Mouse (Mus musculus): ENCODE results near the gene Efnb3. TPM values are rescaled to one million over a fixed set of nuclear protein-coding genes. Genes with fewer than 3 reads are reported as not detected.

Efnb3 gene
- 0.27 TPM for polyA plus RNA-seq (2021)

GRCm38 (mm10) chr11:69559851-69560765 is at the start of gene Efnb3:
Gene Efnb3 (minus strand): TSS chr11:69560205.
- ChIA-PET CTCF (interaction anchor here (1.2 kb wide), 1 partner anchor 13 kb away, joined by 3 read pairs; no protein-coding TSS in a partner anchor), POLR2A (no interaction called here)
- TF ChIP-seq CTCF (IDR thresholded peaks at IDR 0.05), result no peak
- no peaks in the 10 kb centered on the region for H3K27me3 ChIP-seq
- ATAC-seq (no peak), DNase-seq (ENCODE audit: low read depth, low spot score) (no peak)
- in situ Hi-C loops (cut with MboI; ENCODE audit: low pct_unique_long_range_greater_than_20kb), result no loop called here

GRCm38 (mm10) chr11:69609416-69609815 is 49.4 kb upstream of the Efnb3 start:
- ChIA-PET CTCF (no interaction called here), POLR2A (no interaction called here)
- DNase-seq (ENCODE audit: low read depth, low spot score), result no peak
- no peak for ATAC-seq
- in situ Hi-C loops (cut with MboI; ENCODE audit: low pct_unique_long_range_greater_than_20kb), result no loop called here
- H3K27me3 ChIP-seq, result peaks cover 33% of the 10 kb centered on the region
- TF ChIP-seq CTCF (IDR thresholded peaks at IDR 0.05), result no peak

- peaks cover 39% of the 10 kb centered on the region for H3K27me3 ChIP-seq
- ChIA-PET CTCF (interaction anchor here (0.6 kb wide), 1 partner anchor 21 kb away, joined by 3 read pairs; no protein-coding TSS in a partner anchor), POLR2A (interaction anchor here (0.6 kb wide), 1 partner anchor 27 kb away, joined by 3 read pairs; no protein-coding TSS in a partner anchor)
- no peak for ATAC-seq
- DNase-seq (ENCODE audit: low read depth, low spot score), result no peak
- in situ Hi-C loops (cut with MboI; ENCODE audit: low pct_unique_long_range_greater_than_20kb), result no loop called here
- TF ChIP-seq CTCF (IDR thresholded peaks at IDR 0.05), result no peak
Measured at GRCm38 (mm10) chr11:69608525-69608924, 48.5 kb upstream of the Efnb3 start.

GRCm38 (mm10) chr11:69606832-69607231 is 46.8 kb upstream of the Efnb3 start:
- no peak for TF ChIP-seq CTCF (IDR thresholded peaks at IDR 0.05)
- no peak for DNase-seq (ENCODE audit: low read depth, low spot score)
- H3K27me3 ChIP-seq, result peaks cover 34% of the 10 kb centered on the region
- ATAC-seq, result no peak
- in situ Hi-C loops (cut with MboI; ENCODE audit: low pct_unique_long_range_greater_than_20kb), result no loop called here
- CTCF ChIA-PET, result no interaction called here
- POLR2A ChIA-PET, result no interaction called here

- H3K27me3 ChIP-seq, result peaks cover 34% of the 10 kb centered on the region
- no peak for DNase-seq (ENCODE audit: low read depth, low spot score)
- no peak for TF ChIP-seq CTCF (IDR thresholded peaks at IDR 0.05)
- in situ Hi-C loops (cut with MboI; ENCODE audit: low pct_unique_long_range_greater_than_20kb), result no loop called here
- POLR2A ChIA-PET, result interaction anchor here (0.6 kb wide), 1 partner anchor 128 kb away, joined by 4 read pairs; no protein-coding TSS in a partner anchor
- CTCF ChIA-PET, result no interaction called here
- no peak for ATAC-seq
Measured at GRCm38 (mm10) chr11:69606491-69606795, 46.4 kb upstream of the Efnb3 start.

- POLR2A ChIA-PET, result interaction anchor here (0.6 kb wide), 1 partner anchor 129 kb away, joined by 4 read pairs; no protein-coding TSS in a partner anchor
- ATAC-seq, result no peak
- in situ Hi-C loops (cut with MboI; ENCODE audit: low pct_unique_long_range_greater_than_20kb), result no loop called here
- H3K27me3 ChIP-seq, result peaks cover 34% of the 10 kb centered on the region
- TF ChIP-seq CTCF (IDR thresholded peaks at IDR 0.05), result no peak
- CTCF ChIA-PET, result no interaction called here
- DNase-seq (ENCODE audit: low read depth, low spot score), result no peak
Measured at GRCm38 (mm10) chr11:69605726-69606490, 45.9 kb upstream of the Efnb3 start, which contains the start of gene Atp1b2. Gene Atp1b2 (minus strand): TSS chr11:69605942.

- peaks cover 34% of the 10 kb centered on the region for H3K27me3 ChIP-seq
- ATAC-seq (no peak), DNase-seq (ENCODE audit: low read depth, low spot score) (no peak)
- TF ChIP-seq CTCF (IDR thresholded peaks at IDR 0.05), result no peak
- in situ Hi-C loops (cut with MboI; ENCODE audit: low pct_unique_long_range_greater_than_20kb), result no loop called here
- CTCF ChIA-PET, result no interaction called here
- POLR2A ChIA-PET, result no interaction called here
Measured at GRCm38 (mm10) chr11:69604795-69605664, 45.0 kb upstream of the Efnb3 start.

GRCm38 (mm10) chr11:69604347-69604746 is 44.3 kb upstream of the Efnb3 start:
- in situ Hi-C loops (cut with MboI; ENCODE audit: low pct_unique_long_range_greater_than_20kb), result no loop called here
- no peak for ATAC-seq
- no peak for DNase-seq (ENCODE audit: low read depth, low spot score)
- no peak for TF ChIP-seq CTCF (IDR thresholded peaks at IDR 0.05)
- CTCF ChIA-PET, result no interaction called here
- POLR2A ChIA-PET, result no interaction called here
- peaks cover 28% of the 10 kb centered on the region for H3K27me3 ChIP-seq

- ChIA-PET CTCF (no interaction called here), POLR2A (no interaction called here)
- in situ Hi-C loops (cut with MboI; ENCODE audit: low pct_unique_long_range_greater_than_20kb), result no loop called here
Measured at GRCm38 (mm10) chr11:69603516-69603915, 43.5 kb upstream of the Efnb3 start.

GRCm38 (mm10) chr11:69601768-69602167 is 41.8 kb upstream of the Efnb3 start:
- ATAC-seq, result no peak
- peaks cover 15% of the 10 kb centered on the region for H3K27me3 ChIP-seq
- in situ Hi-C loops (cut with MboI; ENCODE audit: low pct_unique_long_range_greater_than_20kb), result no loop called here
- no peak for TF ChIP-seq CTCF (IDR thresholded peaks at IDR 0.05)
- no peak for DNase-seq (ENCODE audit: low read depth, low spot score)
- CTCF ChIA-PET, result no interaction called here
- POLR2A ChIA-PET, result no interaction called here

More at GRCm38 (mm10) chr11:69603516-69603915, 43.5 kb upstream of the Efnb3 start:
- ATAC-seq, result no peak
- DNase-seq (ENCODE audit: low read depth, low spot score), result no peak
- no peak for TF ChIP-seq CTCF (IDR thresholded peaks at IDR 0.05)
- H3K27me3 ChIP-seq, result peaks cover 26% of the 10 kb centered on the region

Data from Patski (cell line).